ENCODE assay signal across 20 mouse cellular contexts in the genomic region with DNA sequence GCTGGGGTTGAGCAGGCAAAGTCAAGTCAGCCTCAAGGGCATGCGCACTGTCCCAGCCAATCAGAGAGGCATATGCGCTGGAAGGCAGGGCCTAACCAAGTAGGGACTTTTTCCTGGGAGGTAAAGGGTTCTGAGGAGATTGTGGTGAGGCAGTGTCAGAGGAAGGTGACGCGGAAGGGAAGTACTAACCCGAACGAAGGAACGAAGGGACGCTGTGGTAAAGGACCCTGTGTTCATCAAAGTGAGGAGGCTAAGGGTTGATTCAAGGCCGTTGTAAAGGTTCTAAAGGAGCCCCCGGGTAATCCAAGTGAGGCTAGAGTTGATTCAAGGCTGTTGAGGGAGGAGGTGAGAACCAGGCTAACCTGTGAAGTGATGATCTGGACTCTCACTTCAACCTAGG. TPM values are rescaled to one million over a fixed set of nuclear protein-coding genes. Genes with fewer than 3 reads are reported as not detected.
DNase-seq lines count a peak whose midpoint lies in the region; ATAC-seq and TF ChIP-seq lines count a peak whose summit lies in the region.
"Not testable (repeated sequence)": the region's sequence is repeated elsewhere in the genome, so short reads cannot be mapped to it uniquely, and the experiment has no call there.
"Had no signal": no experiment of that assay in that cellular context is flagged by ENCODE, and none has a peak within 500 bp of the region (broad histone marks: within the 10 kb centered on the region; RNA-seq: fewer than 3 reads in every experiment).

No protein-coding gene starts in this region.

- not testable (repeated sequence) for DNase-seq in CH12.LX (ENCODE audit: extremely low read depth)
- DNase-seq in R1 (ENCODE audit: low read depth, low spot score), result peak; percentile 1
- DNase-seq in testis, postnatal 14 days (ENCODE audit: low spot score), result peak; percentile 5

- TF ChIP-seq EP300 in CH12.LX (IDR thresholded peaks at IDR 0.05; ENCODE audit: low read length), result not testable (repeated sequence)

- not testable (repeated sequence) for H3K4me3 ChIP-seq in CH12.LX (replicated peaks in 1 of 3; ENCODE audit: low read depth in 2 of 3, low read length in 2 of 3, poor library complexity in 1 of 3)

- TF ChIP-seq POLR2A in CH12.LX (IDR thresholded peaks at IDR 0.05; ENCODE audit: low read depth, low read length), result not testable (repeated sequence)

- not testable (repeated sequence) for H3K79me2 ChIP-seq in CH12.LX (replicated peaks; ENCODE audit: control insufficient read depth, extremely low read depth, insufficient read depth, poor library complexity, severe bottlenecking)

- not testable (repeated sequence) for H3K27me3 ChIP-seq in CH12.LX (replicated peaks)

- not testable (repeated sequence) for H3K9me3 ChIP-seq in CH12.LX (replicated peaks; ENCODE audit: low read length)

- dilution Hi-C loops in CH12.LX (cut with MboI; ENCODE audit: extremely low pct_ligation_motif_present, extremely low pct_unique_long_range_greater_than_20kb, low sequenced_read_pairs), result not testable (repeated sequence)

- not testable (repeated sequence) for H3K4me2 ChIP-seq in CH12.LX (ENCODE audit: insufficient read depth, low read depth, poor library complexity, severe bottlenecking)

- not testable (repeated sequence) for H3K9ac ChIP-seq in CH12.LX (ENCODE audit: insufficient read depth, low read depth)

- in situ Hi-C loops in CH12.LX (cut with MboI; ENCODE audit: low pct_ligation_motif_present, low pct_unique_long_range_greater_than_20kb, low sequenced_read_pairs), result not testable (repeated sequence)

- not testable (repeated sequence) for H3K36me3 ChIP-seq in CH12.LX (replicated peaks in 1 of 2; ENCODE audit: control insufficient read depth in 1 of 2, insufficient read depth in 1 of 2, low read length in 1 of 2)

- not testable (repeated sequence) for TF ChIP-seq CTCF in CH12.LX (conservative IDR thresholded peaks at IDR 0.05 in 1 of 2, IDR thresholded peaks at IDR 0.05 in 1 of 2; ENCODE audit: low read depth in 2 of 2, low read length in 2 of 2)

- TF ChIP-seq RAD21 in CH12.LX (IDR thresholded peaks at IDR 0.05; ENCODE audit: low read depth, low read length), result not testable (repeated sequence)

- peak; percentile 53 for ATAC-seq in CD4-positive, CD25-positive, alpha-beta regulatory T cell, adult 4 months
- ATAC-seq in activated CD4-positive, CD25-positive, alpha-beta regulatory T cell, adult 4 months, result peak; percentile 57

- H3K27ac ChIP-seq in CH12.LX (ENCODE audit: insufficient read depth, low read depth), result not testable (repeated sequence)

- not testable (repeated sequence) for H3K4me1 ChIP-seq in CH12.LX (ENCODE audit: control insufficient read depth in 1 of 2, insufficient read depth in 2 of 2)

TF ChIP-seq in CH12.LX, 34 proteins besides CTCF, POLR2A, EP300 and RAD21:
- TF ChIP-seq NRF1 (IDR thresholded peaks at IDR 0.05; ENCODE audit: low read depth, low read length), result peak; percentile 75

RNA-seq across cellular contexts. Expression of gene Gm6890, which starts 14.5 kb away (rescaled TPM):
- polyA plus RNA-seq in CD4-positive, CD25-positive, alpha-beta regulatory T cell, adult 4 months (2017; shearing (Covaris generic)), result not detected
- not detected in 2 replicates for total RNA-seq in CH12.LX (2012; rRNA removed)
- not detected in 2 replicates for total RNA-seq in CH12.LX (2014; rRNA removed)
- not detected in 2 replicates for polyA plus RNA-seq in CH12.LX (2012; ENCODE audit: insufficient read length, low read depth)
- polyA plus RNA-seq in activated CD4-positive, CD25-positive, alpha-beta regulatory T cell, adult 4 months (2017; shearing (Covaris generic)), result not detected
- total RNA-seq: adrenal gland, adult 18-20 months; adrenal gland, adult 2 months; adrenal gland, adult 8-10 months; adrenal gland, postnatal 10 days; adrenal gland, postnatal 14 days; adrenal gland, postnatal 25 days; adrenal gland, postnatal 36 days; adrenal gland, postnatal 4 days; ES-E14; G1E; MEL had no signal
- polyA plus RNA-seq: adrenal gland, adult 2 months; brain, embryonic 14.5 days; C2C12; cerebellum, adult 2 months; G1E; Patski had no signal
